Mouse (Mus musculus) megakaryocyte, embryonic 14.5 days (primary cell): ENCODE measurements around the gene Cenpu.

Experiments
- FLI1 ChIP-seq: IDR thresholded peaks from 2 replicates; pipeline ENCODE4 v1.6.1; 2012; ENCODE audit warnings: low read length, inconsistent platforms, mixed read lengths
- GATA1 ChIP-seq: IDR thresholded peaks from 3 replicates; pipeline ENCODE4 v1.6.1; 2012; ENCODE audit warnings: mixed read lengths, low read length, inconsistent platforms, borderline replicate concordance

- no peak for TF ChIP-seq GATA1
- TF ChIP-seq FLI1: no peak
These were observed 31.2 kb upstream of the Cenpu start for GRCm38 (mm10) chr8:46520667-46521066.
